Mouse (Mus musculus) adrenal gland (tissue): Measurements from ENCODE around the gene Tango2.

Source experiments
- intact Hi-C: fragments of 180-260 bp; cut with DNase I; formaldehyde crosslinking; loops from one replicate; pipeline ENCODE4 v1.15.1; 2025
- microRNA-seq, 2 experiments: library from miRNA; unstranded; fragments of <30 nt; microRNA quantifications; one replicate each; pipeline ENCODE4; 2019

Gene Tango2

GRCm38 (mm10) chr16:18275166-18275565 is 72.7 kb downstream of the Tango2 start:
- intact Hi-C loops, result no loop called here

GRCm38 (mm10) chr16:18268182-18268581 is 79.7 kb downstream of the Tango2 start:
- intact Hi-C loops, result no loop called here

- intact Hi-C loops, result no loop called here
Observed at GRCm38 (mm10) chr16:18265024-18265423, 82.9 kb downstream of the Tango2 start.

GRCm38 (mm10) chr16:18258221-18258620 is 89.7 kb downstream of the Tango2 start, which contains the start of gene Gm49776:
TSS of gene Gm49776 (minus strand) at chr16:18258321.
- intact Hi-C loops, result no loop called here

GRCm38 (mm10) chr16:18253866-18254265 is 94.0 kb downstream of the Tango2 start:
- intact Hi-C loops, result loop anchor here (5.0 kb wide), 1 partner anchor 33 kb away; the partner anchor contains the start of gene Dgcr8

- intact Hi-C loops, result loop anchor here (5.0 kb wide), 1 partner anchor 35 kb away; the partner anchor contains the start of gene Dgcr8
Observed at GRCm38 (mm10) chr16:18252736-18253135, 95.2 kb downstream of the Tango2 start.

- intact Hi-C loops, result loop anchor here (5.0 kb wide), 1 partner anchor 36 kb away; the partner anchor contains the start of gene Dgcr8
Observed at GRCm38 (mm10) chr16:18250828-18251790, 96.8 kb downstream of the Tango2 start.

Small RNA genes within 50 kb of the gene (microRNA-seq; reads per million reads assigned to microRNA genes)
- gene Gm24572 (0 to 0.23 reads per million in 2 experiments), gene Gm26219 (0 reads per million in 2 experiments), gene Mir1306 (69.0 to 169 reads per million in 2 experiments), gene Mir185 (960 to 969 reads per million in 2 experiments)
